Mouse (Mus musculus): Measurements from ENCODE around the gene Tia1. TPM values are rescaled to one million over a fixed set of nuclear protein-coding genes. Genes with fewer than 3 reads are reported as not detected.

The Tia1 gene
- polyA plus RNA-seq, 1 experiment from 2014 or later = 144 TPM

DNA sequence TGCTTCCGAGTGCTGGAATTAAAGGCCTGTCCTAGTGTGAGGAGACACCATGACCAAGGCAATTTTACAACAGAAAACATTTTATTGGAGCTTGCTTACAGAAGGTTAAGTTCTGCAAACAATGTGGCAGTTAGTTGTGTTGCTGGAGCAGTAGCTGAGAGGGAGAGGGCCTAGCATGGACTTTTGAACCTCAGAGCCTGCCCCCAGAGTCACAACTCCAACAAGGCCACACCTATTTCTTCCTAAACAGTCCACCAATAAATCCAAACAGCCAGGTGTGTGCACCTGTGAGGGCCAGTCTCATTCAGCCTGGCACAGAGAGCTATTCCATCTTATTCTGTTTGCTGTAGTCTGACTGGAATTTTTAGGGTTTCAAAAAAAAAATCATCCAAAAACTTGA, 29.7 kb downstream of the Tia1 start:
- no peak for ATAC-seq (replicated peaks; ENCODE audit: insufficient number of reproducible peaks, low FRiP score, low TSS enrichment)
- 100% methylated on average over 1 of the region's 1 CpGs for WGBS (ENCODE audit: insufficient replicate concordance)
- Histone ChIP-seq H3K4me2 (no peak overlapping the region), H3K4me3 (ENCODE audit: low read depth, low read length) (no peak overlapping the region), H3K4me1 (ENCODE audit: control insufficient read depth, insufficient read depth, low read length) (no peaks in the 10 kb centered on the region), H3K27me3 (ENCODE audit: control insufficient read depth, insufficient read depth, low read length) (no peaks in the 10 kb centered on the region), H3K9me3 (replicated peaks; ENCODE audit: control insufficient read depth, low read length) (no peaks in the 10 kb centered on the region), H3K27ac (ENCODE audit: low read depth, low read length) (no peak overlapping the region), H3K9ac (ENCODE audit: low read depth, low read length) (no peak overlapping the region), H3K36me3 (ENCODE audit: control insufficient read depth, insufficient read depth, low read length) (peaks cover 15% of the 10 kb centered on the region)

DNA sequence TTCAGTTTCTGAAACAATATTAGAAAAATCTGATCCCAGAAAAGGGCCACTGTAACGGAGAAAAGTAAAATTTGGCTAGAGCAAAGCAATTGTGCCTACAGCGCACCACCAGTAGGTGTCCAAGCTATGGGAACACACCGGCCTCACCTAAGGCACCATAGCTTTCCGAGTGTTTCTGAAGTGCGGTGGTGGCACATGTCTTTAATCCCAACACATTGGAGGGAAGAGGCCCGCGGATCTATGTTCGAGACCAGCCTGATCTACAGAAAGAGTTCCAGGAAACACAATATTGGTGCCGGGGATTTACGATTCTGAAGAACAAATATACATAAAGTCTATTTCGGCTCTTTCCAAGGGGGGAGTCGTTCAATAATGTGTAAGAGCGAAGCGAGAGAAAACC, 33.7 kb downstream of the Tia1 start:
- 2% methylated on average over 14 of the region's 14 CpGs for WGBS (ENCODE audit: insufficient replicate concordance)
- peak; percentile 49; the same call in 1 of the 2 replicates for ATAC-seq (replicated peaks; ENCODE audit: insufficient number of reproducible peaks, low FRiP score, low TSS enrichment)
- Histone ChIP-seq H3K4me3 (ENCODE audit: low read depth, low read length) (peak overlapping the region; percentile 91), H3K4me2 (peak overlapping the region; percentile 84), H3K36me3 (ENCODE audit: control insufficient read depth, insufficient read depth, low read length) (0 out of 2 replicates have a peak, but pooled peaks cover 6% of the 10 kb centered on the region), H3K27me3 (ENCODE audit: control insufficient read depth, insufficient read depth, low read length) (no peaks in the 10 kb centered on the region), H3K27ac (ENCODE audit: low read depth, low read length) (peak overlapping the region; percentile 96), H3K9me3 (replicated peaks; ENCODE audit: control insufficient read depth, low read length) (no peaks in the 10 kb centered on the region), H3K4me1 (ENCODE audit: control insufficient read depth, insufficient read depth, low read length) (peaks cover 7% of the 10 kb centered on the region; the same call in 1 of the 2 replicates), H3K9ac (ENCODE audit: low read depth, low read length) (peak overlapping the region; percentile 96)

DNA sequence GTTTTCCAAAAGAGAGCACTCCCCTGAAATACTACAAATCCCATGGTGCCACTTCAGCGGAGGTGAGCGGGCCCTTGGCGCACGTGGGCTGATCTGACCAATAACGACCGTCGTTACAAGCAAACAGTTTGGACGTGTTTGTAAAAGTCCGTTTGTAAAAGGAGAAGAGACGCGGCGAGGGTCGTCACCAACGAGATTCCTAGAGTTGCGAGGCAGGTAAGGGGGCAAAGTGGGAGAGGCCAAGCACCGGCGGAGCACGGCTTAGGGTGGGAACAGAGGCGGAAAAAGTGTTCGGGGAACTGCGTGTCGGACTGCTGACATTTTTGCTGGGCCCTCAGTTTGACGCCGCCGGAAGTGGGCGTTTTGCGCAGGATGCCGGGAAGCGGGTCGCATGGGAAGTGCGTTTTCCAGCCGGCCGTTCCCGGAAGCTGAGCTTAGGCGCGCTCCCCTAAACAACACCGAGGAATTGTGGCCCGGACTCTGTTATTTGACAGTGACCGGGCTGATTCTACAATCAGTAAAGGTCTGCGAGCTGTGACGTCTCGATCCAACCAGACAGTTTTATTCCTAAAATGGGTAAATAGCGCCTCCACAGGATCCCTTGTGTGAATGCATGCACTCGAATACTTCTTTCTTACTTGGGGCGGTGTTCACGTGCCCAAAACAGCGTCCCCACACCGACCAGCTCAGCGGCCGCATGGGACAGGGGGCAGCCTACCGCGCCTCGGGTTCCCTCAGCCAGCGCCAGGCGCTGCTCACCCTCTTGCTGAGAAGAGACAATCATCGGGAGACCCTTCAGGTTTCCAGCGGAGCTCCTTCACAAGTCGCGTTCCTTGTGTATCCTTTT, 34.5 kb downstream of the Tia1 start, which contains the start of gene C87436:
Gene C87436, plus strand, starts transcription at position 103 of the 847 bp plus-strand sequence.
- no peaks in the 10 kb centered on the region for H3K27me3 ChIP-seq (ENCODE audit: control insufficient read depth, insufficient read depth, low read length)
- H3K9me3 ChIP-seq (replicated peaks; ENCODE audit: control insufficient read depth, low read length) = no peaks in the 10 kb centered on the region
- H3K36me3 ChIP-seq (ENCODE audit: control insufficient read depth, insufficient read depth, low read length) = peaks cover 4% of the 10 kb centered on the region; the same call in 1 of the 2 replicates
- under 1% methylated on average over 59 of the region's 59 CpGs for WGBS (ENCODE audit: insufficient replicate concordance)
- peak within 1 kb of the TSS; percentile 96 for H3K27ac ChIP-seq (ENCODE audit: low read depth, low read length)
- H3K9ac ChIP-seq (ENCODE audit: low read depth, low read length) = peak within 1 kb of the TSS; percentile 96
- peaks cover 7% of the 10 kb centered on the region; the same call in 1 of the 2 replicates for H3K4me1 ChIP-seq (ENCODE audit: control insufficient read depth, insufficient read depth, low read length)
- ATAC-seq (replicated peaks; ENCODE audit: insufficient number of reproducible peaks, low FRiP score, low TSS enrichment) = peak; percentile 93
- H3K4me3 ChIP-seq (ENCODE audit: low read depth, low read length) = peak within 1 kb of the TSS; percentile 91
- peak within 1 kb of the TSS; percentile 84 for H3K4me2 ChIP-seq

DNA sequence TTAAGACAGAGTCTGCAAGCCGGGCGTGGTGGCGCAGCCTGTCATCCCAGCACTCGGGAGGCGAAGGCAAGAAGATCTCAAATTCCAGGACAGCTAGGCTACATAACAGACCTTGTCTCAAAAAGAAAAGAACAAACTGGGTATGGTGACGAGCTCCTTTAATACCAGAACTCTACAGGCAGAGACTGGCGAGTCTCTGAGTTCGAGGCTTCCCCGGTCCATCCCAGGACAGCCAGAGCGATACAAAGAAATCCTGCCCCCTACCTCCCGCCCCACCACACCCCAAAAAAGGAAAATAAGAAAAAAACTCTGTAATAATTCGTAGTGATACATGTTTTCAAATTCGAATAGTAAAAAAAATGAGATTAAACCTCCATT, 35.1 kb downstream of the Tia1 start:
- peak overlapping the region; percentile 84 for H3K4me2 ChIP-seq
- no peaks in the 10 kb centered on the region for H3K9me3 ChIP-seq (replicated peaks; ENCODE audit: control insufficient read depth, low read length)
- H3K9ac ChIP-seq (ENCODE audit: low read depth, low read length) = peak overlapping the region; percentile 96
- WGBS (ENCODE audit: insufficient replicate concordance) = 5% methylated on average over 13 of the region's 13 CpGs
- H3K27me3 ChIP-seq (ENCODE audit: control insufficient read depth, insufficient read depth, low read length) = no peaks in the 10 kb centered on the region
- H3K36me3 ChIP-seq (ENCODE audit: control insufficient read depth, insufficient read depth, low read length) = peaks cover 9% of the 10 kb centered on the region; the same call in 1 of the 2 replicates
- peak overlapping the region; percentile 96 for H3K27ac ChIP-seq (ENCODE audit: low read depth, low read length)
- no peak for ATAC-seq (replicated peaks; ENCODE audit: insufficient number of reproducible peaks, low FRiP score, low TSS enrichment)
- peaks cover 7% of the 10 kb centered on the region; the same call in 1 of the 2 replicates for H3K4me1 ChIP-seq (ENCODE audit: control insufficient read depth, insufficient read depth, low read length)
- peak overlapping the region; percentile 91 for H3K4me3 ChIP-seq (ENCODE audit: low read depth, low read length)

DNA sequence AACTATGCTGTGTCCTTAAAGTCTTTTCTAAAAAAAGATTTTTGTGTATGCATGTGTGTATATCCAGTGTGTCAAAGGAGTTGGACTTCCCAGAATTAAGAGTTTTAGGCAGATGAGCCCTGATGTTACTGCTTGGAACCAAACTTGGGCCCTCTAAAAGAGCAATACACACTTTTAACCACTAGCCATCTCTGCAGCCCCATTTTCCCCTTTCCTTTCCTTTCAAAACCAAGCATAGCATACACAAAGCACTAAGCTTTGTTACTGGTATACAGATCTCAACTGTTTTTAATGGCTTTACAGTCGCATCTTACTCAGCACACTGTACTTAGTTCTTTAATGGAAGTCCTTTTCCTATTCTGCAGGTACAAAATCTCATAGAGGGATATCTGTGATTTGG, 35.5 kb downstream of the Tia1 start:
- Histone ChIP-seq H3K9ac (ENCODE audit: low read depth, low read length) (peak overlapping the region; percentile 36; the same call in 1 of the 2 replicates), H3K27ac (ENCODE audit: low read depth, low read length) (no peak overlapping the region), H3K27me3 (ENCODE audit: control insufficient read depth, insufficient read depth, low read length) (no peaks in the 10 kb centered on the region), H3K4me2 (peak overlapping the region; percentile 84), H3K9me3 (replicated peaks; ENCODE audit: control insufficient read depth, low read length) (no peaks in the 10 kb centered on the region), H3K4me1 (ENCODE audit: control insufficient read depth, insufficient read depth, low read length) (peaks cover 7% of the 10 kb centered on the region; the same call in 1 of the 2 replicates), H3K4me3 (ENCODE audit: low read depth, low read length) (peak overlapping the region; percentile 91), H3K36me3 (ENCODE audit: control insufficient read depth, insufficient read depth, low read length) (peaks cover 9% of the 10 kb centered on the region; the same call in 1 of the 2 replicates)
- no peak for ATAC-seq (replicated peaks; ENCODE audit: insufficient number of reproducible peaks, low FRiP score, low TSS enrichment)
- WGBS (ENCODE audit: insufficient replicate concordance) = 100% methylated on average over 1 of the region's 1 CpGs

DNA sequence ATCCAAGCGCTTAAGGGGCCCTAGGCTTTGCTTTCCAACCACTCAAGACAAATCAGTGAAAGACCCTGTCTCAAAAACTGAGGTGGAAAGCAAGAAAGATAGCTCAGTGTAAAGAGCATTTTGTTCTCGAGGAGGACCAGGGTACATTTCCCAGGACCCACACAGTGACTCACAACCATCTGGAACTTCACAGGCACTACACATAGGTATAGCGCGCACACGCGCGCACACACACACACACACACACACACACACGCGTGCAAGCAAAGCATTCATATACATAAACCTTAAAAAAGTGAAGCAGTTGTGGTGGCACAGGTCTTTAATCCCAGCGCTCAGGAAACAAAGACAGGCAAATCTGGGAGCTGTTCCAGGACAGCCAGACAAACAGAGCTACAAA, 37.6 kb downstream of the Tia1 start:
- Histone ChIP-seq H3K27me3 (ENCODE audit: control insufficient read depth, insufficient read depth, low read length) (no peaks in the 10 kb centered on the region), H3K4me3 (ENCODE audit: low read depth, low read length) (no peak overlapping the region), H3K36me3 (ENCODE audit: control insufficient read depth, insufficient read depth, low read length) (peaks cover 5% of the 10 kb centered on the region; the same call in 1 of the 2 replicates), H3K9ac (ENCODE audit: low read depth, low read length) (no peak overlapping the region), H3K4me1 (ENCODE audit: control insufficient read depth, insufficient read depth, low read length) (peaks cover 7% of the 10 kb centered on the region; the same call in 1 of the 2 replicates), H3K4me2 (no peak overlapping the region), H3K9me3 (replicated peaks; ENCODE audit: control insufficient read depth, low read length) (no peaks in the 10 kb centered on the region), H3K27ac (ENCODE audit: low read depth, low read length) (no peak overlapping the region)
- no peak for ATAC-seq (replicated peaks; ENCODE audit: insufficient number of reproducible peaks, low FRiP score, low TSS enrichment)
- 96% methylated on average over 10 of the region's 10 CpGs for WGBS (ENCODE audit: insufficient replicate concordance)

DNA sequence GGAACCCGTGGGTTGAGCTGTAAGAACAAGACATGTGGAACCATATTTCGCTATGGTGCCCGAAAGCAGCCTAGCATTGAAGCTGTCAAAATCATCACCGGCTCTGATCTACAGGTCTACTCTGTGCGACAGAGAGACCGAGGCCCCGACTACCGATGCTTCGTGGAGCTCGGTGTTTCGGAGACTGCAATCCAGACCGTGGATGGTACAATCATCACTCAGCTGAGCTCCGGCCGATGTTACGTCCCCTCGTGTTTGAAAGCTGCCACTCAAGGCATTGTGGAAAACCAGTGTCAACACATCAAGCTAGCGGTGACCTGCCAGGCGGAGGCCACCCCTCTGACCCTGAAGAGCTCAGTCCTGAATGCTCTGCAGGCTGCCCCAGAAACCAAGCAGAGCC, 41.5 kb downstream of the Tia1 start:
- Histone ChIP-seq H3K9me3 (replicated peaks; ENCODE audit: control insufficient read depth, low read length) (no peaks in the 10 kb centered on the region), H3K4me3 (ENCODE audit: low read depth, low read length) (no peak overlapping the region), H3K36me3 (ENCODE audit: control insufficient read depth, insufficient read depth, low read length) (peaks cover 11% of the 10 kb centered on the region), H3K4me2 (no peak overlapping the region), H3K9ac (ENCODE audit: low read depth, low read length) (no peak overlapping the region), H3K4me1 (ENCODE audit: control insufficient read depth, insufficient read depth, low read length) (no peaks in the 10 kb centered on the region), H3K27me3 (ENCODE audit: control insufficient read depth, insufficient read depth, low read length) (no peaks in the 10 kb centered on the region), H3K27ac (ENCODE audit: low read depth, low read length) (no peak overlapping the region)
- no peak for ATAC-seq (replicated peaks; ENCODE audit: insufficient number of reproducible peaks, low FRiP score, low TSS enrichment)
- WGBS (ENCODE audit: insufficient replicate concordance) = 92% methylated on average over 18 of the region's 18 CpGs

DNA sequence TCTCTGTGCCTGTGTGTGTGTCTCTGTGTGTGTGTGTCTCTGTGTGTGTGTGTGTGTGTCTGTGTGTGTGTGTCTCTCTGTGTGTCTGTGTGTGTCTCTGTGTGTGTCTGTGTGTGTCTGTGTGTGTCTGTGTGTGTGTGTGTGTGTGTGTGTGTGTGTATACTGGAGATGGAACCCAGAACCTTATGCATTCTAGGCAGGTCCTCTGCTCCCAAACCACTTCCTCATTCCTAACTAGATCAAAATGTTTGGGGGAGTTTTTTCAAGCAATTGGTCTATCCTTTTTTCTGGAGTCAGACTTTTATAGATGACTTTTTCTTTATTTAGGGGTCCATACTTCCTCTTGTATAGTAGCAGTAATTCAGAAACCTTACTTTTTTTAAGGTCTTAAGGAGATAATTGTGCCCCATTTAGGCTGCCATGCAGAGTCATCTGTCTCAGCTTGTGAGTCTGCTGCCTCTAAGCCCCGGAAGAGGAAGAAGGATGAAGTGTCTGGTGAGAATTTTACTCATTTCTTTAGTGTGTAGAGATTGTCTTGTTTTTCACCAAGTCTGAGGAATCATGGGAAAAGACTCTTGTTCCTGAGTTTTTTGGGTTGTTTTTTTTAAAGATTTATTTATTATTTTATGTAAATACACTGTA, 43.0 kb downstream of the Tia1 start:
- H3K27me3 ChIP-seq (ENCODE audit: control insufficient read depth, insufficient read depth, low read length) = no peaks in the 10 kb centered on the region
- H3K9me3 ChIP-seq (replicated peaks; ENCODE audit: control insufficient read depth, low read length) = no peaks in the 10 kb centered on the region
- no peak for ATAC-seq (replicated peaks; ENCODE audit: insufficient number of reproducible peaks, low FRiP score, low TSS enrichment)
- no peak overlapping the region for H3K4me3 ChIP-seq (ENCODE audit: low read depth, low read length)
- WGBS (ENCODE audit: insufficient replicate concordance) = 88% methylated on average over 1 of the region's 1 CpGs
- H3K4me1 ChIP-seq (ENCODE audit: control insufficient read depth, insufficient read depth, low read length) = no peaks in the 10 kb centered on the region
- peaks cover 11% of the 10 kb centered on the region for H3K36me3 ChIP-seq (ENCODE audit: control insufficient read depth, insufficient read depth, low read length)
- no peak overlapping the region for H3K4me2 ChIP-seq
- no peak overlapping the region for H3K27ac ChIP-seq (ENCODE audit: low read depth, low read length)
- no peak overlapping the region for H3K9ac ChIP-seq (ENCODE audit: low read depth, low read length)
